Mouse (Mus musculus): ENCODE data around the gene Nipsnap3b. TPM values are rescaled to one million over a fixed set of nuclear protein-coding genes. Genes with fewer than 3 reads are reported as not detected.

Nipsnap3b gene
- 47.3 and 55.3 TPM in 2 replicates for total RNA-seq (2017)

GRCm38 (mm10) chr4:53011732-53012361 is at the start of gene Nipsnap3b:
TSS of gene Nipsnap3b (plus strand) at chr4:53011880.
- peak; percentile 92 for ATAC-seq (replicated peaks; ENCODE audit: low read depth, poor library complexity, severe bottlenecking)

- no peak for ATAC-seq (replicated peaks; ENCODE audit: low read depth, poor library complexity, severe bottlenecking)
These were observed 47.4 kb upstream of the Nipsnap3b start, which contains the start of gene Olfr270 for GRCm38 (mm10) chr4:52964247-52964646. TSS of gene Olfr270 (plus strand) at chr4:52964547.

- peak; percentile 87 for ATAC-seq (replicated peaks; ENCODE audit: low read depth, poor library complexity, severe bottlenecking)
These were observed 26.5 kb upstream of the Nipsnap3b start for GRCm38 (mm10) chr4:52985216-52985615.

- ATAC-seq (replicated peaks; ENCODE audit: low read depth, poor library complexity, severe bottlenecking), result no peak
These were observed 25.4 kb upstream of the Nipsnap3b start for GRCm38 (mm10) chr4:52986266-52986665.

GRCm38 (mm10) chr4:52989248-52989647 is 22.4 kb upstream of the Nipsnap3b start, which contains the start of gene Nipsnap3a:
TSS of gene Nipsnap3a (plus strand) at chr4:52989272.
- peak; percentile 47 for ATAC-seq (replicated peaks; ENCODE audit: low read depth, poor library complexity, severe bottlenecking)

GRCm38 (mm10) chr4:52999449-52999848 is 12.2 kb upstream of the Nipsnap3b start:
- no peak for ATAC-seq (replicated peaks; ENCODE audit: low read depth, poor library complexity, severe bottlenecking)

- ATAC-seq (replicated peaks; ENCODE audit: low read depth, poor library complexity, severe bottlenecking), result peak; percentile 87
These were observed 11.5 kb upstream of the Nipsnap3b start for GRCm38 (mm10) chr4:53000154-53000553.

- ATAC-seq (replicated peaks; ENCODE audit: low read depth, poor library complexity, severe bottlenecking), result no peak
These were observed 2.5 kb upstream of the Nipsnap3b start for GRCm38 (mm10) chr4:53009183-53009582.

- no peak for ATAC-seq (replicated peaks; ENCODE audit: low read depth, poor library complexity, severe bottlenecking)
These were observed 1.8 kb upstream of the Nipsnap3b start for GRCm38 (mm10) chr4:53009871-53010270.

- ATAC-seq (replicated peaks; ENCODE audit: low read depth, poor library complexity, severe bottlenecking), result no peak
These were observed 2.7 kb downstream of the Nipsnap3b start for GRCm38 (mm10) chr4:53014421-53014820.

GRCm38 (mm10) chr4:53015024-53015423 is 3.3 kb downstream of the Nipsnap3b start:
- no peak for ATAC-seq (replicated peaks; ENCODE audit: low read depth, poor library complexity, severe bottlenecking)

GRCm38 (mm10) chr4:53018392-53018791 is 6.7 kb downstream of the Nipsnap3b start:
- ATAC-seq (replicated peaks; ENCODE audit: low read depth, poor library complexity, severe bottlenecking), result no peak

- no peak for ATAC-seq (replicated peaks; ENCODE audit: low read depth, poor library complexity, severe bottlenecking)
These were observed 11.7 kb downstream of the Nipsnap3b start for GRCm38 (mm10) chr4:53023189-53023925.

GRCm38 (mm10) chr4:53024397-53024796 is 12.7 kb downstream of the Nipsnap3b start:
- ATAC-seq (replicated peaks; ENCODE audit: low read depth, poor library complexity, severe bottlenecking), result no peak

GRCm38 (mm10) chr4:53027811-53028210 is 16.1 kb downstream of the Nipsnap3b start:
- ATAC-seq (replicated peaks; ENCODE audit: low read depth, poor library complexity, severe bottlenecking), result no peak

GRCm38 (mm10) chr4:53030326-53030948 is 18.8 kb downstream of the Nipsnap3b start:
- ATAC-seq (replicated peaks; ENCODE audit: low read depth, poor library complexity, severe bottlenecking), result peak; percentile 68; the same call in 1 of the 2 replicates

GRCm38 (mm10) chr4:53043819-53044218 is 32.1 kb downstream of the Nipsnap3b start:
- ATAC-seq (replicated peaks; ENCODE audit: low read depth, poor library complexity, severe bottlenecking), result no peak

- ATAC-seq (replicated peaks; ENCODE audit: low read depth, poor library complexity, severe bottlenecking), result no peak
These were observed 34.1 kb downstream of the Nipsnap3b start for GRCm38 (mm10) chr4:53045807-53046206.

GRCm38 (mm10) chr4:53046238-53047022 is 34.8 kb downstream of the Nipsnap3b start:
- no peak for ATAC-seq (replicated peaks; ENCODE audit: low read depth, poor library complexity, severe bottlenecking)
